Mouse (Mus musculus) brain, embryonic 14.5 days (tissue): ENCODE measurements around the gene Zbtb45. TPM values are rescaled to one million over a fixed set of nuclear protein-coding genes. Genes with fewer than 3 reads are reported as not detected.

Source experiments
- DNase-seq: peaks from one replicate; pipeline ENCODE4 v3.0.0-alpha.2; 2011; ENCODE audit warnings: low read depth
- CTCF ChIP-seq: fragments of 200-500 bp; IDR thresholded peaks from 2 replicates; pipeline ENCODE4 v1.5.1; 2012; ENCODE audit warnings: inconsistent platforms, mild to moderate bottlenecking, moderate library complexity, borderline replicate concordance; ENCODE audit not compliant: insufficient read depth, insufficient read length; ENCODE audit errors: extremely low read depth
- POLR2A ChIP-seq: fragments of 200-500 bp; IDR thresholded peaks from 2 replicates; pipeline ENCODE4 v1.6.1; 2012; ENCODE audit warnings: mild to moderate bottlenecking, inconsistent platforms, borderline replicate concordance; ENCODE audit not compliant: poor library complexity, insufficient read depth, insufficient read length, severe bottlenecking; ENCODE audit errors: extremely low read depth
- polyA plus RNA-seq: library from polyadenylated mRNA; depleted of rRNA; stranded (reverse); fragments of >200 nt; gene quantifications from 2 replicates; pipeline ENCODE4 v1.2.3, GENCODE M21; 2012

The Zbtb45 gene
- polyA plus RNA-seq, 1 experiment: 54.8 TPM

- TF ChIP-seq CTCF (no peak), POLR2A (no peak)
- no peak for DNase-seq
Observed at GRCm38 (mm10) chr7:13038621-13039169, 28.9 kb upstream of the Zbtb45 start.

GRCm38 (mm10) chr7:13037901-13038555 is 28.2 kb upstream of the Zbtb45 start, which contains the start of gene Ube2m:
TSS of gene Ube2m (minus strand) at chr7:13038275.
- peak; percentile 99 for DNase-seq

GRCm38 (mm10) chr7:13037366-13037765 is 27.5 kb upstream of the Zbtb45 start:
- TF ChIP-seq POLR2A: no peak
- no peak for DNase-seq

More at GRCm38 (mm10) chr7:13037901-13038555, 28.2 kb upstream of the Zbtb45 start, which contains the start of gene Ube2m:
- peak; percentile 83 for TF ChIP-seq POLR2A
- TF ChIP-seq CTCF: no peak

GRCm38 (mm10) chr7:13036806-13037205 is 27.0 kb upstream of the Zbtb45 start:
- DNase-seq: no peak
- no peak for TF ChIP-seq POLR2A
- no peak for TF ChIP-seq CTCF

- TF ChIP-seq POLR2A: no peak
- no peak for TF ChIP-seq CTCF
- no peak for DNase-seq
Observed at GRCm38 (mm10) chr7:13035211-13035855, 25.5 kb upstream of the Zbtb45 start.

- peak; percentile 99 for DNase-seq
Observed at GRCm38 (mm10) chr7:13034148-13034977, 24.5 kb upstream of the Zbtb45 start, which contains the start of gene Chmp2a. TSS of gene Chmp2a (minus strand) at chr7:13034807.

GRCm38 (mm10) chr7:13033451-13034147 is 23.8 kb upstream of the Zbtb45 start:
- DNase-seq: no peak
- TF ChIP-seq CTCF (no peak), POLR2A (no peak)

More at GRCm38 (mm10) chr7:13034148-13034977, 24.5 kb upstream of the Zbtb45 start, which contains the start of gene Chmp2a:
- TF ChIP-seq POLR2A: no peak; the same call in 1 of the 2 replicates
- TF ChIP-seq CTCF: no peak

GRCm38 (mm10) chr7:13032541-13032940 is 22.7 kb upstream of the Zbtb45 start:
- DNase-seq: no peak
- TF ChIP-seq CTCF: no peak
- no peak for TF ChIP-seq POLR2A

- no peak for DNase-seq
- TF ChIP-seq POLR2A (no peak), CTCF (no peak)
Observed at GRCm38 (mm10) chr7:13031983-13032382, 22.1 kb upstream of the Zbtb45 start.

GRCm38 (mm10) chr7:13031069-13031468 is 21.2 kb upstream of the Zbtb45 start:
- TF ChIP-seq CTCF (peak; percentile 33; the same call in 1 of the 2 replicates), POLR2A (no peak)
- peak; percentile 43 for DNase-seq

- no peak for TF ChIP-seq CTCF
- TF ChIP-seq POLR2A: no peak
- DNase-seq: no peak
Observed at GRCm38 (mm10) chr7:13028986-13029385, 19.2 kb upstream of the Zbtb45 start.

- DNase-seq: no peak
- TF ChIP-seq CTCF: no peak
- no peak for TF ChIP-seq POLR2A
Observed at GRCm38 (mm10) chr7:13025511-13026112, 15.8 kb upstream of the Zbtb45 start.
